Comparison of ENCODE assay signal across 8 mouse cellular contexts in the genomic region with DNA sequence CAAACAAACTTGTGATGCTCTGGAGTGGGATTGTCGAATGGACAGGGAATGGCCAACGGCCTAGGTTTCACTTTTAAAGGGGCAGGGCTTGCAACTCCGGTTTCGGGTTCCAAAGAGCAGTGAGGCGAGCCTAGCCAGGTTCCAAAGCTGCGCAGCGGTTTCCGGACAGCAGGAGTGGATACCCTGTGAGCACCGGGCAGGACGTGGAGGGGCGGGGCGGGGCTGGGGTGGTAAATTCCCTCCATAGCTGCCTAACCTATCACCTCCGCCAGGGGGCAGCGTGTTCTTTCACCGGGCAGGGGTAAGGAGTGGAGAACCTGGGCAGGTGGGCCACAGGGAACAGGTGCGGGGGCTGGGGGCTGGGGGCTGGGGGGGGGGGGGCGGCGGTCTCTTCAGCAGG. TPM values are rescaled to one million over a fixed set of nuclear protein-coding genes. Genes with fewer than 3 reads are reported as not detected.
DNase-seq lines count a peak whose midpoint lies in the region; ATAC-seq and TF ChIP-seq lines count a peak whose summit lies in the region.

A gene (plus strand): TSS at position 112 of the 400 bp plus-strand sequence.

- 6% methylated on average over 17 of the region's 18 CpGs for WGBS in cerebellum, adult 2 months
- WGBS in limb, embryonic 11.5 days = under 1% methylated on average over 15 of the region's 18 CpGs
- 4% methylated on average over 15 of the region's 18 CpGs for WGBS in midbrain, embryonic 11.5 days
- 2% methylated on average over 14 of the region's 18 CpGs for WGBS in stomach, postnatal 0 days

- no peak within 1 kb of the TSS; the same call in 1 of the 2 replicates for H3K9ac ChIP-seq in limb, embryonic 11.5 days (ENCODE audit: low read length)
- H3K9ac ChIP-seq in midbrain, embryonic 11.5 days (ENCODE audit: low read length) = no peak within 1 kb of the TSS
- H3K9ac ChIP-seq in stomach, postnatal 0 days (ENCODE audit: low read length) = peak within 1 kb of the TSS; percentile 45

- TF ChIP-seq POLR2A in cerebellum, adult 2 months (IDR thresholded peaks at IDR 0.05; ENCODE audit: borderline replicate concordance, insufficient read depth, low read length) = no peak

- H3K4me3 ChIP-seq in cerebellum, adult 2 months (replicated peaks; ENCODE audit: insufficient read depth, low read depth, low read length) = peak within 1 kb of the TSS; percentile 19
- peak within 1 kb of the TSS; percentile 86 for H3K4me3 ChIP-seq in limb, embryonic 11.5 days (ENCODE audit: low read depth, low read length)
- peak within 1 kb of the TSS; percentile 7; the same call in 1 of the 2 replicates for H3K4me3 ChIP-seq in midbrain, embryonic 11.5 days (ENCODE audit: low read depth, low read length)
- H3K4me3 ChIP-seq in stomach, postnatal 0 days (ENCODE audit: low read depth, low read length) = peak within 1 kb of the TSS; percentile 65

- peaks cover 5% of the 10 kb centered on the region; the same call in 1 of the 2 replicates for H3K27me3 ChIP-seq in cerebellum, adult 2 months (ENCODE audit: control insufficient read depth, insufficient read depth, low read length)
- no peaks in the 10 kb centered on the region for H3K27me3 ChIP-seq in limb, embryonic 11.5 days (ENCODE audit: control insufficient read depth, insufficient read depth, low read length)
- peaks cover 14% of the 10 kb centered on the region for H3K27me3 ChIP-seq in midbrain, embryonic 11.5 days (ENCODE audit: control insufficient read depth, insufficient read depth, low read length)
- no peaks in the 10 kb centered on the region for H3K27me3 ChIP-seq in stomach, postnatal 0 days (ENCODE audit: control insufficient read depth, insufficient read depth, low read length)

- peak; percentile 19; the same call in 1 of the 2 replicates for ATAC-seq in limb, embryonic 11.5 days (ENCODE audit: insufficient number of reproducible peaks, low FRiP score, low TSS enrichment, low read depth)
- no peak for ATAC-seq in midbrain, embryonic 11.5 days (ENCODE audit: low FRiP score)
- ATAC-seq in stomach, postnatal 0 days (ENCODE audit: low FRiP score, low TSS enrichment) = peak; percentile 22

- H3K4me2 ChIP-seq in limb, embryonic 11.5 days (ENCODE audit: low read depth, severe bottlenecking) = peak within 1 kb of the TSS; percentile 74
- H3K4me2 ChIP-seq in midbrain, embryonic 11.5 days = peak within 1 kb of the TSS; percentile 80
- H3K4me2 ChIP-seq in stomach, postnatal 0 days (replicated peaks; ENCODE audit: low read depth) = peak within 1 kb of the TSS; percentile 89

- DNase-seq in cerebellum, adult 2 months = peak in 1 of 2 experiments; percentile 31
- DNase-seq in cerebellum, adult 8-10 months = no peak
- DNase-seq in c-Kit-positive CD71-negative TER-119-negative erythroid progenitor cells, embryonic 14.5 days (ENCODE audit: low read depth) = peak; percentile 61
- DNase-seq in gastrocnemius, postnatal 25 days = peak; percentile 48
- peak; percentile 89 for DNase-seq in induced T-regulatory cell, adult 2 months (ENCODE audit: low read depth)
- peak; percentile 78 for DNase-seq in limb, embryonic 11.5 days (ENCODE audit: low spot score)
- DNase-seq in midbrain, embryonic 11.5 days (ENCODE audit: low spot score, missing footprints) = no peak
- peak; percentile 91 for DNase-seq in stomach, postnatal 0 days (ENCODE audit: low spot score)

- H3K4me1 ChIP-seq in cerebellum, adult 2 months (ENCODE audit: control insufficient read depth, insufficient read depth, low read length) = no peaks in the 10 kb centered on the region
- peaks cover 35% of the 10 kb centered on the region for H3K4me1 ChIP-seq in limb, embryonic 11.5 days (ENCODE audit: control insufficient read depth, insufficient read depth, low read length)
- peaks cover 25% of the 10 kb centered on the region for H3K4me1 ChIP-seq in midbrain, embryonic 11.5 days (ENCODE audit: control insufficient read depth, insufficient read depth, low read length)
- no peaks in the 10 kb centered on the region; the same call in 1 of the 2 replicates for H3K4me1 ChIP-seq in stomach, postnatal 0 days (replicated peaks; ENCODE audit: control insufficient read depth, insufficient read depth)

- no peak for TF ChIP-seq EP300 in stomach, postnatal 0 days (optimal IDR thresholded peaks at IDR 0.05)

- no peaks in the 10 kb centered on the region for H3K36me3 ChIP-seq in limb, embryonic 11.5 days (ENCODE audit: control insufficient read depth, insufficient read depth, low read length)
- no peaks in the 10 kb centered on the region for H3K36me3 ChIP-seq in midbrain, embryonic 11.5 days (ENCODE audit: control insufficient read depth, insufficient read depth, low read length)
- H3K36me3 ChIP-seq in stomach, postnatal 0 days (ENCODE audit: control insufficient read depth, insufficient read depth, low read length) = no peaks in the 10 kb centered on the region

- H3K27ac ChIP-seq in cerebellum, adult 2 months (ENCODE audit: insufficient read depth, low read length) = no peak within 1 kb of the TSS
- H3K27ac ChIP-seq in limb, embryonic 11.5 days (replicated peaks; ENCODE audit: low read depth, low read length) = no peak within 1 kb of the TSS
- no peak within 1 kb of the TSS for H3K27ac ChIP-seq in midbrain, embryonic 11.5 days (ENCODE audit: low read depth, low read length)
- H3K27ac ChIP-seq in stomach, postnatal 0 days (replicated peaks) = no peak within 1 kb of the TSS

- no peaks in the 10 kb centered on the region for H3K9me3 ChIP-seq in limb, embryonic 11.5 days (ENCODE audit: control insufficient read depth, low read length)
- no peaks in the 10 kb centered on the region for H3K9me3 ChIP-seq in midbrain, embryonic 11.5 days (ENCODE audit: control insufficient read depth, low read length)
- H3K9me3 ChIP-seq in stomach, postnatal 0 days (ENCODE audit: control insufficient read depth, low read length) = no peaks in the 10 kb centered on the region

- TF ChIP-seq CTCF in cerebellum, adult 2 months (IDR thresholded peaks at IDR 0.05; ENCODE audit: borderline replicate concordance, insufficient read depth, low read depth, low read length) = 0 out of 2 replicates have a peak, but pooled peaks have one; percentile 14
- TF ChIP-seq CTCF in stomach, postnatal 0 days (IDR thresholded peaks at IDR 0.05; ENCODE audit: low read depth) = peak; percentile 70

RNA-seq across cellular contexts. Expression of the gene that starts here (rescaled TPM):
- 30.6 and 35.8 TPM in 2 replicates for polyA plus RNA-seq in cerebellum, adult 2 months (2012; rRNA removed)
- total RNA-seq in gastrocnemius, postnatal 25 days (2021) = 10 to 100 TPM; 35.9 to 38.6 TPM
- 38.1 and 46.0 TPM in 2 replicates for polyA plus RNA-seq in limb, embryonic 11.5 days (2014; fragmentation: Nextera tagmentation; extraction: Ambion mirVana)
- 11.9 and 15.0 TPM in 2 replicates for polyA plus RNA-seq in midbrain, embryonic 11.5 days (2014; fragmentation: Nextera tagmentation; extraction: Ambion mirVana)
- polyA plus RNA-seq in stomach, postnatal 0 days (2015; fragmentation: Nextera tagmentation; extraction: Ambion mirVana) = 21.2 and 22.2 TPM in 2 replicates

Comparison
In these comparisons a context has a peak if more than half of its experiments do, and no peak if none do; other contexts are left out.
1. DNase-seq: peak in c-Kit-positive CD71-negative TER-119-negative erythroid progenitor cells, embryonic 14.5 days (single experiment), gastrocnemius, postnatal 25 days (single experiment), induced T-regulatory cell, adult 2 months (single experiment), limb, embryonic 11.5 days (single experiment) and stomach, postnatal 0 days (single experiment); none in cerebellum, adult 8-10 months (single experiment) and midbrain, embryonic 11.5 days (single experiment).
2. H3K4me3 ChIP-seq: peak in every context shown above with its lines; median percentile 86 in limb, embryonic 11.5 days; 65 in stomach, postnatal 0 days; 19 in cerebellum, adult 2 months; 7 in midbrain, embryonic 11.5 days.
3. Peak in every context shown above with its lines, with median percentiles within 50 percentile points of each other: H3K4me2 ChIP-seq.